Mouse (Mus musculus) myocyte (in vitro differentiated cells): Measurements from ENCODE around the gene Fbxl18. TPM values are rescaled to one million over a fixed set of nuclear protein-coding genes. Genes with fewer than 3 reads are reported as not detected.
A peak's percentile ranks its signal among the peaks of the same experiment; 100 is the strongest.

Experiments
- H3K27me3 ChIP-seq: one replicate; pipeline ENCODE4 v1.6.1; 2011; ENCODE audit not compliant: control insufficient read depth, insufficient read depth, insufficient read length
- H3K36me3 ChIP-seq: one replicate; pipeline ENCODE4 v1.6.1; 2011; ENCODE audit not compliant: control insufficient read depth, insufficient read depth
- H3K4me2 ChIP-seq: one replicate; pipeline ENCODE4 v1.6.1; 2011; ENCODE audit warnings: low read depth, control low read depth
- H3K4me3 ChIP-seq: one replicate; pipeline ENCODE4 v1.5.1; 2011; ENCODE audit warnings: mild to moderate bottlenecking, control low read depth, moderate library complexity
- H3K79me2 ChIP-seq: one replicate; pipeline ENCODE4 v1.6.1; 2011; ENCODE audit not compliant: control insufficient read depth, insufficient read depth
- H3ac ChIP-seq: one replicate; pipeline ENCODE4 v1.6.1; 2011; ENCODE audit not compliant: control insufficient read depth, insufficient read length
- CEBPB ChIP-seq: IDR thresholded peaks from 2 replicates; pipeline ENCODE4 v1.6.1; 2011; ENCODE audit warnings: mild to moderate bottlenecking, moderate library complexity; ENCODE audit not compliant: poor library complexity, insufficient read depth, severe bottlenecking
- E2F4 ChIP-seq: IDR thresholded peaks from one replicate; pipeline ENCODE4 v1.6.1; 2011; ENCODE audit warnings: mild to moderate bottlenecking, control low read depth, moderate library complexity; ENCODE audit not compliant: insufficient read depth
- MAX ChIP-seq: IDR thresholded peaks from one replicate; pipeline ENCODE4 v1.6.1; 2011; ENCODE audit warnings: low read depth, mild to moderate bottlenecking, control low read depth
- MYOD1 ChIP-seq, 3 experiments: IDR thresholded peaks; one replicate each; pipeline ENCODE4 v1.6.1; 2011; ENCODE audit warnings: control low read depth in 2 of 3, low read depth in 2 of 3, mild to moderate bottlenecking in 2 of 3, moderate library complexity in 1 of 3; ENCODE audit not compliant: insufficient read length in 2 of 3, control insufficient read depth in 1 of 3
- MYOG ChIP-seq, 3 experiments: IDR thresholded peaks; one replicate each; pipeline ENCODE4 v1.6.1; 2011; ENCODE audit warnings: control low read depth in 2 of 3, low read depth in 2 of 3, mild to moderate bottlenecking in 2 of 3; ENCODE audit not compliant: insufficient read length in 2 of 3, control insufficient read depth in 1 of 3, insufficient read depth in 1 of 3
- POLR2A ChIP-seq: IDR thresholded peaks from one replicate; pipeline ENCODE4 v1.6.1; 2011; ENCODE audit warnings: low read depth, mild to moderate bottlenecking, control low read depth, moderate library complexity; ENCODE audit not compliant: insufficient read length
- POLR2AphosphoS2 ChIP-seq: IDR thresholded peaks from one replicate; pipeline ENCODE4 v1.6.1; 2011; ENCODE audit warnings: low read depth, control low read depth; ENCODE audit not compliant: insufficient read length
- REST ChIP-seq: IDR thresholded peaks from one replicate; pipeline ENCODE4 v1.6.1; 2011; ENCODE audit warnings: mild to moderate bottlenecking, control low read depth, moderate library complexity; ENCODE audit not compliant: insufficient read depth, insufficient read length
- SRF ChIP-seq: IDR thresholded peaks from one replicate; pipeline ENCODE4 v1.6.1; 2011; ENCODE audit warnings: low read depth; ENCODE audit not compliant: control insufficient read depth, insufficient read length
- TCF12 ChIP-seq: IDR thresholded peaks from one replicate; pipeline ENCODE4 v1.6.1; 2011; ENCODE audit warnings: mild to moderate bottlenecking, control low read depth; ENCODE audit not compliant: poor library complexity, insufficient read depth, severe bottlenecking
- TCF3 ChIP-seq: IDR thresholded peaks from one replicate; pipeline ENCODE4 v1.6.1; 2011; ENCODE audit warnings: low read depth, control low read depth; ENCODE audit not compliant: insufficient read length
- USF1 ChIP-seq: IDR thresholded peaks from one replicate; pipeline ENCODE4 v1.6.1; 2011; ENCODE audit warnings: low read depth, mild to moderate bottlenecking, control low read depth, moderate library complexity
- polyA plus RNA-seq: library from polyadenylated mRNA; unstranded; fragments of >200 nt; fragmentation: generic; extraction: Trizol; gene quantifications from one replicate; pipeline ENCODE4 v1.2.1, GENCODE M21; 2012; ENCODE audit warnings: missing spikeins

Fbxl18 gene
- polyA plus RNA-seq, 1 experiment, result 7.6 TPM

DNA sequence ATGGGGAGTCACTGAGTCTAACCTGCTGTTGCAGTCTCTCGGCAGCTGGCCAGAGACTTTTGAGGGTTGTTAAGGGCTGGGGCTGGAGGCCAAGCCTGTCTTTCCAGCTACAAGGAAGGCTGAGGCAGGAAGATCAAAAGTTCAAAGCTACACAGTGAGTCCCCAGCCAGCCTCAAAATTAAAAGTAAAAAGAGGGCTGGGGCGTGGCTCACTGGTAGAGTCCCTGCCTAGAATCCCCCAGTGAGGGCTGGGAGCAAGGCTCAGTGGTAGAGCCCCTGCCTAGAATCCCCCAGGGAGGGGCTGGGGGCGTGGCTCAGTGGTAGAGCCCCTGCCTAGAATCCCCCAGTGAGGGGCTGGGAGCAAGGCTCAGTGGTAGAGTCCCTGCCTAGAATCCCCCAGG lies 28.6 kb upstream of the Fbxl18 start:
- Histone ChIP-seq H3K79me2 (no peaks in the 10 kb centered on the region), H3K36me3 (no peaks in the 10 kb centered on the region), H3K4me3 (no peak overlapping the region), H3K4me2 (no peak overlapping the region), H3K27me3 (no peaks in the 10 kb centered on the region), H3ac (no peak overlapping the region)
- TF ChIP-seq CEBPB (no peak), E2F4 (no peak), MAX (no peak), POLR2AphosphoS2 (no peak), POLR2A (no peak), REST (no peak)

DNA sequence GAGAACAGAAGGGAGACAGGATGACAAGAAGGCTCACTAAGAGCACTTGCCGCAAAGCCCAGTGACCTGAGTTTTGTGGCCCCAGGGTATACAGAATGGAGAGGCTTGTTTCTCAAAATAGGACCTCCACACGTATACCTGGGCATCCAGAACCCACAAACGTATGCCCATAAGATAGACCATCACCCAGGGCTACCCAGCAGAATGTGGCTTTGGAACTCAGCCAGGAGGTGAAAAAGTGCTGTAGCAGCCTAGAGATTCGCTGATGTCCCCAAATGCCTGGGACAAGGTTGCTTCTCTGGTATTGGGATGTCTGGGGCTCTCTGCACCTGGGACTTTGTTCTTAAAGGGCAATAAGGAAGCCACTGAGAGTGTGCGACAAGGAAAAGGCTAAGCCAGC lies 27.0 kb upstream of the Fbxl18 start:
- H3K4me2 ChIP-seq, result no peak overlapping the region
- no peak for TF ChIP-seq TCF3
- TF ChIP-seq USF1, result no peak
- no peak for TF ChIP-seq TCF12
- no peak for TF ChIP-seq MYOD1 (IDR thresholded peaks at IDR 0.05; ENCODE audit: control insufficient read depth in 1 of 3, insufficient read length in 2 of 3, low read depth in 2 of 3)
- TF ChIP-seq REST, result no peak
- no peak for TF ChIP-seq SRF
- no peak for TF ChIP-seq E2F4
- no peak for TF ChIP-seq CEBPB
- TF ChIP-seq POLR2A, result no peak
- no peak for TF ChIP-seq POLR2AphosphoS2
- TF ChIP-seq MAX, result no peak
- TF ChIP-seq MYOG (IDR thresholded peaks at IDR 0.05; ENCODE audit: control insufficient read depth in 1 of 3, insufficient read depth in 1 of 3, insufficient read length in 2 of 3, low read depth in 2 of 3), result no peak
- H3K27me3 ChIP-seq, result no peaks in the 10 kb centered on the region
- no peaks in the 10 kb centered on the region for H3K79me2 ChIP-seq
- H3K36me3 ChIP-seq, result no peaks in the 10 kb centered on the region
- no peak overlapping the region for H3K4me3 ChIP-seq
- no peak overlapping the region for H3ac ChIP-seq

DNA sequence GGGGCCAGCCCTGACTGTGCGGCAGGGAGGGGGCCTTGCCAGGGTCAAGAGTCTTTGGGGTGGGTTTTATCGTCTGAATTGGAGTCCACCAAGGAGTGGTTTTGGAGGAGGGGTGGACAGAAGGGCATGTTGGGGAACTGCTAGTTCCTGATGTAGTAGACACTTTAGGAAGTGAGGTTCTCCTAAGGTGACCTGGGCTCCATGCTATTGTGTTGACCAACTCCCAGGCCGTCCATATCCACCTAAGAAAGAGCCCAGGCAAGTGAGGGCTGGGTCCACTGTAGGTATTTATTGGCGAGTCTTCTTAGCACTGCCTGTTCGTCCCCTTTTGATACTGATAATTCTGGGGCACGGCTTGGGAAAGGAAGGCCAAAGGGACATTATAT lies 25.8 kb upstream of the Fbxl18 start:
- no peak for TF ChIP-seq MYOD1 (IDR thresholded peaks at IDR 0.05; ENCODE audit: control insufficient read depth in 1 of 3, insufficient read length in 2 of 3, low read depth in 2 of 3)
- TF ChIP-seq MYOG (IDR thresholded peaks at IDR 0.05; ENCODE audit: control insufficient read depth in 1 of 3, insufficient read depth in 1 of 3, insufficient read length in 2 of 3, low read depth in 2 of 3), result no peak
- no peak for TF ChIP-seq TCF12
- no peak for TF ChIP-seq CEBPB
- TF ChIP-seq TCF3, result no peak
- TF ChIP-seq REST, result no peak
- TF ChIP-seq E2F4, result no peak
- TF ChIP-seq POLR2A, result no peak
- no peak for TF ChIP-seq POLR2AphosphoS2
- TF ChIP-seq MAX, result no peak
- no peaks in the 10 kb centered on the region for H3K27me3 ChIP-seq
- H3K36me3 ChIP-seq, result no peaks in the 10 kb centered on the region
- H3ac ChIP-seq, result no peak overlapping the region
- H3K4me2 ChIP-seq, result peak overlapping the region; percentile 54
- H3K79me2 ChIP-seq, result no peaks in the 10 kb centered on the region
- no peak overlapping the region for H3K4me3 ChIP-seq

- Histone ChIP-seq H3K79me2 (no peaks in the 10 kb centered on the region), H3K36me3 (no peaks in the 10 kb centered on the region), H3K4me3 (no peak overlapping the region), H3K27me3 (no peaks in the 10 kb centered on the region), H3K4me2 (peak overlapping the region; percentile 54), H3ac (no peak overlapping the region)
- TF ChIP-seq SRF (peak; percentile 32), MYOG (IDR thresholded peaks at IDR 0.05; ENCODE audit: control insufficient read depth in 1 of 3, insufficient read depth in 1 of 3, insufficient read length in 2 of 3, low read depth in 2 of 3) (peak in 1 of 3 experiments; percentile 62), MYOD1 (IDR thresholded peaks at IDR 0.05; ENCODE audit: control insufficient read depth in 1 of 3, insufficient read length in 2 of 3, low read depth in 2 of 3) (peak in 1 of 3 experiments; percentile 54), REST (no peak), CEBPB (0 out of 2 replicates have a peak, but pooled peaks have one; percentile 2), POLR2AphosphoS2 (peak; percentile 88), POLR2A (peak; percentile 92), E2F4 (no peak), TCF3 (no peak)
These were observed 25.3 kb upstream of the Fbxl18 start for GRCm38 (mm10) chr5:142920311-142921073.

- no peak for TF ChIP-seq POLR2AphosphoS2
- TF ChIP-seq MYOD1 (IDR thresholded peaks at IDR 0.05; ENCODE audit: control insufficient read depth in 1 of 3, insufficient read length in 2 of 3, low read depth in 2 of 3), result no peak
- no peak for TF ChIP-seq USF1
- no peak for TF ChIP-seq MAX
- no peak for TF ChIP-seq TCF12
- TF ChIP-seq MYOG (IDR thresholded peaks at IDR 0.05; ENCODE audit: control insufficient read depth in 1 of 3, insufficient read depth in 1 of 3, insufficient read length in 2 of 3, low read depth in 2 of 3), result no peak
- no peak for TF ChIP-seq E2F4
- no peak for TF ChIP-seq POLR2A
- TF ChIP-seq SRF, result no peak
- no peak for TF ChIP-seq REST
- TF ChIP-seq CEBPB, result no peak
- TF ChIP-seq TCF3, result no peak
- H3K4me3 ChIP-seq, result no peak overlapping the region
- no peak overlapping the region for H3ac ChIP-seq
- H3K4me2 ChIP-seq, result no peak overlapping the region
- no peaks in the 10 kb centered on the region for H3K27me3 ChIP-seq
- H3K36me3 ChIP-seq, result no peaks in the 10 kb centered on the region
- no peaks in the 10 kb centered on the region for H3K79me2 ChIP-seq
These were observed 22.2 kb upstream of the Fbxl18 start for GRCm38 (mm10) chr5:142917402-142917801.
